Mouse (Mus musculus): ENCODE data around the gene Slc25a21. TPM values are rescaled to one million over a fixed set of nuclear protein-coding genes. Genes with fewer than 3 reads are reported as not detected.

Slc25a21 gene
- polyA plus RNA-seq, 1 experiment from 2014 or later, result 4.1 TPM

- ATAC-seq (ENCODE audit: insufficient number of reproducible peaks, insufficient read depth, low FRiP score, low read depth), result no peak
- no peak overlapping the region for H3K4me3 ChIP-seq (ENCODE audit: low read depth, low read length)
- no peak overlapping the region for H3K4me2 ChIP-seq (replicated peaks; ENCODE audit: low read depth, low read length)
- WGBS, result 1% methylated on average over 25 of the region's 25 CpGs
- H3K4me1 ChIP-seq (ENCODE audit: control insufficient read depth, insufficient read depth, low read length), result no peaks in the 10 kb centered on the region
- H3K27ac ChIP-seq (ENCODE audit: low read length), result no peak overlapping the region
- H3K9ac ChIP-seq (replicated peaks; ENCODE audit: low read depth, low read length), result no peak overlapping the region
- H3K27me3 ChIP-seq (ENCODE audit: control insufficient read depth, insufficient read depth, low read length), result peaks cover 72% of the 10 kb centered on the region
- H3K9me3 ChIP-seq (ENCODE audit: control insufficient read depth, low read depth, low read length), result no peaks in the 10 kb centered on the region
- no peaks in the 10 kb centered on the region for H3K36me3 ChIP-seq (ENCODE audit: control insufficient read depth, insufficient read depth, low read length)
These were observed 507.5 kb downstream of the Slc25a21 start for GRCm38 (mm10) chr12:56689736-56690135.

GRCm38 (mm10) chr12:56689331-56689730 is 507.9 kb downstream of the Slc25a21 start:
- Histone ChIP-seq H3K27ac (ENCODE audit: low read length) (no peak overlapping the region), H3K27me3 (ENCODE audit: control insufficient read depth, insufficient read depth, low read length) (peaks cover 69% of the 10 kb centered on the region), H3K4me1 (ENCODE audit: control insufficient read depth, insufficient read depth, low read length) (no peaks in the 10 kb centered on the region), H3K36me3 (ENCODE audit: control insufficient read depth, insufficient read depth, low read length) (no peaks in the 10 kb centered on the region), H3K4me2 (replicated peaks; ENCODE audit: low read depth, low read length) (no peak overlapping the region), H3K9me3 (ENCODE audit: control insufficient read depth, low read depth, low read length) (no peaks in the 10 kb centered on the region), H3K9ac (replicated peaks; ENCODE audit: low read depth, low read length) (no peak overlapping the region), H3K4me3 (ENCODE audit: low read depth, low read length) (no peak overlapping the region)
- ATAC-seq (ENCODE audit: insufficient number of reproducible peaks, insufficient read depth, low FRiP score, low read depth), result no peak
- 7% methylated on average over 10 of the region's 10 CpGs for WGBS

GRCm38 (mm10) chr12:56688920-56689319 is 508.4 kb downstream of the Slc25a21 start:
- H3K27ac ChIP-seq (ENCODE audit: low read length), result no peak overlapping the region
- no peak for ATAC-seq (ENCODE audit: insufficient number of reproducible peaks, insufficient read depth, low FRiP score, low read depth)
- WGBS, result 6% methylated on average over 8 of the region's 8 CpGs

GRCm38 (mm10) chr12:56688482-56688840 is 508.8 kb downstream of the Slc25a21 start:
- H3K4me1 ChIP-seq (ENCODE audit: control insufficient read depth, insufficient read depth, low read length), result no peaks in the 10 kb centered on the region
- ATAC-seq (ENCODE audit: insufficient number of reproducible peaks, insufficient read depth, low FRiP score, low read depth), result no peak
- H3K27me3 ChIP-seq (ENCODE audit: control insufficient read depth, insufficient read depth, low read length), result peaks cover 64% of the 10 kb centered on the region
- no peak overlapping the region for H3K4me2 ChIP-seq (replicated peaks; ENCODE audit: low read depth, low read length)
- H3K9me3 ChIP-seq (ENCODE audit: control insufficient read depth, low read depth, low read length), result no peaks in the 10 kb centered on the region
- no peak overlapping the region for H3K4me3 ChIP-seq (ENCODE audit: low read depth, low read length)
- H3K9ac ChIP-seq (replicated peaks; ENCODE audit: low read depth, low read length), result no peak overlapping the region
- 13% methylated on average over 10 of the region's 10 CpGs for WGBS
- H3K27ac ChIP-seq (ENCODE audit: low read length), result no peak overlapping the region
- no peaks in the 10 kb centered on the region for H3K36me3 ChIP-seq (ENCODE audit: control insufficient read depth, insufficient read depth, low read length)

More at GRCm38 (mm10) chr12:56688920-56689319, 508.4 kb downstream of the Slc25a21 start:
- Histone ChIP-seq H3K36me3 (ENCODE audit: control insufficient read depth, insufficient read depth, low read length) (no peaks in the 10 kb centered on the region), H3K4me1 (ENCODE audit: control insufficient read depth, insufficient read depth, low read length) (no peaks in the 10 kb centered on the region), H3K9ac (replicated peaks; ENCODE audit: low read depth, low read length) (no peak overlapping the region), H3K27me3 (ENCODE audit: control insufficient read depth, insufficient read depth, low read length) (peaks cover 66% of the 10 kb centered on the region), H3K9me3 (ENCODE audit: control insufficient read depth, low read depth, low read length) (no peaks in the 10 kb centered on the region), H3K4me3 (ENCODE audit: low read depth, low read length) (no peak overlapping the region), H3K4me2 (replicated peaks; ENCODE audit: low read depth, low read length) (no peak overlapping the region)

GRCm38 (mm10) chr12:56687640-56688481 is 509.4 kb downstream of the Slc25a21 start:
- no peak for ATAC-seq (ENCODE audit: insufficient number of reproducible peaks, insufficient read depth, low FRiP score, low read depth)
- Histone ChIP-seq H3K4me3 (ENCODE audit: low read depth, low read length) (no peak overlapping the region), H3K27ac (ENCODE audit: low read length) (no peak overlapping the region), H3K4me2 (replicated peaks; ENCODE audit: low read depth, low read length) (no peak overlapping the region), H3K36me3 (ENCODE audit: control insufficient read depth, insufficient read depth, low read length) (no peaks in the 10 kb centered on the region), H3K9me3 (ENCODE audit: control insufficient read depth, low read depth, low read length) (no peaks in the 10 kb centered on the region), H3K9ac (replicated peaks; ENCODE audit: low read depth, low read length) (no peak overlapping the region), H3K4me1 (ENCODE audit: control insufficient read depth, insufficient read depth, low read length) (no peaks in the 10 kb centered on the region), H3K27me3 (ENCODE audit: control insufficient read depth, insufficient read depth, low read length) (peaks cover 64% of the 10 kb centered on the region)
- WGBS, result 11% methylated on average over 15 of the region's 15 CpGs

- H3K9ac ChIP-seq (replicated peaks; ENCODE audit: low read depth, low read length), result no peak overlapping the region
- ATAC-seq (ENCODE audit: insufficient number of reproducible peaks, insufficient read depth, low FRiP score, low read depth), result peak; percentile 69; the same call in 1 of the 2 replicates
- WGBS, result 2% methylated on average over 38 of the region's 38 CpGs
- H3K27ac ChIP-seq (ENCODE audit: low read length), result no peak overlapping the region
- H3K4me2 ChIP-seq (replicated peaks; ENCODE audit: low read depth, low read length), result peak overlapping the region; percentile 65
- peak overlapping the region; percentile 26 for H3K4me3 ChIP-seq (ENCODE audit: low read depth, low read length)
- peaks cover 4% of the 10 kb centered on the region; the same call in 1 of the 2 replicates for H3K4me1 ChIP-seq (ENCODE audit: control insufficient read depth, insufficient read depth, low read length)
- no peaks in the 10 kb centered on the region for H3K36me3 ChIP-seq (ENCODE audit: control insufficient read depth, insufficient read depth, low read length)
- H3K9me3 ChIP-seq (ENCODE audit: control insufficient read depth, low read depth, low read length), result no peaks in the 10 kb centered on the region
- peaks cover 31% of the 10 kb centered on the region for H3K27me3 ChIP-seq (ENCODE audit: control insufficient read depth, insufficient read depth, low read length)
These were observed 516.0 kb downstream of the Slc25a21 start for GRCm38 (mm10) chr12:56681096-56681811.

GRCm38 (mm10) chr12:56677620-56678019 is 519.7 kb downstream of the Slc25a21 start:
- Histone ChIP-seq H3K9ac (replicated peaks; ENCODE audit: low read depth, low read length) (no peak overlapping the region), H3K4me1 (ENCODE audit: control insufficient read depth, insufficient read depth, low read length) (peaks cover 4% of the 10 kb centered on the region; the same call in 1 of the 2 replicates), H3K9me3 (ENCODE audit: control insufficient read depth, low read depth, low read length) (no peaks in the 10 kb centered on the region), H3K4me2 (replicated peaks; ENCODE audit: low read depth, low read length) (no peak overlapping the region), H3K27me3 (ENCODE audit: control insufficient read depth, insufficient read depth, low read length) (peaks cover 13% of the 10 kb centered on the region; the same call in 1 of the 2 replicates), H3K27ac (ENCODE audit: low read length) (no peak overlapping the region), H3K36me3 (ENCODE audit: control insufficient read depth, insufficient read depth, low read length) (no peaks in the 10 kb centered on the region), H3K4me3 (ENCODE audit: low read depth, low read length) (no peak overlapping the region)
- no peak for ATAC-seq (ENCODE audit: insufficient number of reproducible peaks, insufficient read depth, low FRiP score, low read depth)
- WGBS, result 61% methylated on average over 7 of the region's 7 CpGs

GRCm38 (mm10) chr12:56674726-56675125 is 522.5 kb downstream of the Slc25a21 start:
- Histone ChIP-seq H3K4me3 (ENCODE audit: low read depth, low read length) (no peak overlapping the region), H3K27ac (ENCODE audit: low read length) (no peak overlapping the region), H3K9me3 (ENCODE audit: control insufficient read depth, low read depth, low read length) (no peaks in the 10 kb centered on the region), H3K4me1 (ENCODE audit: control insufficient read depth, insufficient read depth, low read length) (no peaks in the 10 kb centered on the region), H3K4me2 (replicated peaks; ENCODE audit: low read depth, low read length) (no peak overlapping the region), H3K9ac (replicated peaks; ENCODE audit: low read depth, low read length) (no peak overlapping the region), H3K36me3 (ENCODE audit: control insufficient read depth, insufficient read depth, low read length) (no peaks in the 10 kb centered on the region), H3K27me3 (ENCODE audit: control insufficient read depth, insufficient read depth, low read length) (0 out of 2 replicates have a peak, but pooled peaks cover under 1% of the 10 kb centered on the region)
- ATAC-seq (ENCODE audit: insufficient number of reproducible peaks, insufficient read depth, low FRiP score, low read depth), result no peak
- WGBS, result 34% methylated on average over 3 of the region's 3 CpGs
